Mouse (Mus musculus): ENCODE measurements around the gene Ralgapa2.

Gene Ralgapa2

GRCm38 (mm10) chr2:146222279-146223175 lies 289.6 kb downstream of the Ralgapa2 start:
- DNase-seq (ENCODE audit: low spot score in 2 of 2), result no peak

- no peak for DNase-seq (ENCODE audit: low spot score in 2 of 2)
Observed at GRCm38 (mm10) chr2:146221929-146222278, 290.2 kb downstream of the Ralgapa2 start.

DNA sequence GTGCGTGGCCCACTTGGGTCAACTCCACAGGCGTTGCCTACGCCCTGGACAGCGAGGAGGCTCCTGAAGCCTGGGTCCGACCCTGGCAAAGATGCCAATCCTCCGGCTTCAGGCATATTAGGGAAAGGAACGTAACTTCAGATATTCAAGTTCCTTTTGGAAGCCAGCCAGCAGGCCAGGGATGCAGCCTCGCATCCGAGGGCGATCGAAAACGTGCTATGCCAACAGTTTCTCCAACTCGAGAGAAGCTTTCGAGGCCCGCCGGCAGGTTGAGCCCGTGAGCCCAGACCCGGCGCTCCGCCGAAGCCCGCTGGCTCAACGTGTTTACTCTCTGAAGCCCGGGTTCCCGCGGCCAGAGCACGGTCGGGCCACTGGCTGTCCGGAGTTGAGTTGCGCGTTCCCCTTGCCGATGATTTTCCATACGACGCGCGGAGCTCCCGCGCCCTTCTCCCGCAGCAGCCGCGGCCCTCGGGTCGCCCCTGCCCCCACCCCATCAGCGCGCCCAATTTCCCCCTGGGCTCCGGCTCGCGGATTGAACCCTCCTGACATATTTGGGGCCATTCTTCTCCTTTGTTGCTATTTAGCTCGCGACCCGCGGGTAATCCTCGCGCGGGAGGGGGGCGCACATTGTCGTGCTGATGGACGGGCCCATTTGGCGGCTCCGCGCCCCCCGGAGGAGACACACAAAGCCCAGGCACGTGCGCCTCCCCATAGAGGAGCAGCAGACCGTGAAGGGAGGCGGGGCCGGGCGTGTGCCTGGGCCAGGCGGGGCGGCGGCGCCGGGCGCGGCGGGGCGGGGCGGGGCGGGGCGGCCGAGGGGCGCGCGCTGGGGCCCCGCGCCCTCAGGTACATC lies 290.8 kb downstream of the Ralgapa2 start, which contains the start of gene Insm1:
TSS of gene Insm1 (plus strand) at position 846 of the 853 bp plus-strand sequence.
- DNase-seq (ENCODE audit: low spot score in 2 of 2), result no peak

DNA sequence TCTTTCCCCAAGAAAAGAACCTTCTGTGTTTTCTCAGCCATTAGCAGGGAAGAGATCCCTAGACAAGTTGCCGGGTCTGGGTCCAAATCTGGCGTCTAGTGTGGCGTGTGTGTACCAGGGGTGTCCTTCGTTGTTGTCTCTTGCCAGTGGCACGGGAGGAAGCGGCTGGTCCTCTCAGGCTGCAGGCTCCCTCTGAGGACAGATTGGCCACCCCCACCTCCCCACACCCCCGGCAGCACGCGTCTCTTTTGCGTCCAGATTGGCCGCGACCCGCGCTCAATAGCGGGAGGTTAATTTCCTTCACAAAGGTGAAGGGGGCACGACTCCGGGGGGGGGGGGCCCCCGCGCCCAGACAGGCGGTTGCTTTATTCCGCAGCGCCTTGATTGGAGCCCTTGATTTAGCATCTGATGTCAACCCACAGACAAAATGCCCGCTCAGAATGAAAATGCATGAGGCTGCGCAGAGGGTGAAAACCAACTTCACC lies 291.5 kb downstream of the Ralgapa2 start:
- no peak for DNase-seq (ENCODE audit: low spot score in 2 of 2)

- DNase-seq (ENCODE audit: low spot score in 2 of 2), result no peak
Observed at GRCm38 (mm10) chr2:146219791-146220190, 292.4 kb downstream of the Ralgapa2 start.

DNA sequence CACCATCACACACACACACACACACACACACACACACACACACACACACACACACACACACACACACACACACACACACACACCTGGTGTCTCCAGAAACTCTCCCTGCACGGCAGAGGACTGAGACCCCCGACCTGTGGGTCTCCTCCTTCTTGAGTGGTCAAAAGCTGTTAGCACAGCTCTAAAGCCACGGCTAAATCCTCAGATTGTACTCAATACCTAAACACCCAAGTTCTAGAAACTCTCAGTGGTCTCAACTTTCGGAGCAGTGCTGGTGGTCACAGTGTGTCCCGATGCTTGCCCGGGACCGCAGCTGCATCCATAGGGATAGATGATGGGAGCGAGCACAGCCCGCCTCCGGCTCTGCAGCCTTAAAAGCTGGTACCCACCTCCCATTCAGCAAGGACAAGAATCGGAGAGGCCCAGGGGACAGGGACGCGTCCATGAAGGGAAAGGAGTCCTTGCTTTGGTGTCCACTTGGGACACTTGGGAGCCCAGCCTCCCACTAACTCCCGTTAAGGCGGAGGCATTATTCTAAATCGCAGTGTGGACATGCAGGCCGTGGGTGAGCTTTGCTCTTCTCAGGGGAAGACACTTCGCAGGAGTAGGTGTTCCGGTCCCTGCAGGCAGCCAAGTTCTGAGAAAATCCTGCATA lies 293.1 kb downstream of the Ralgapa2 start:
- DNase-seq (ENCODE audit: low spot score in 2 of 2), result no peak

- no peak for DNase-seq (ENCODE audit: low spot score in 2 of 2)
Observed at GRCm38 (mm10) chr2:146218161-146218691, 293.9 kb downstream of the Ralgapa2 start.

- no peak for DNase-seq (ENCODE audit: low spot score in 2 of 2)
Observed at GRCm38 (mm10) chr2:146217227-146217980, 294.7 kb downstream of the Ralgapa2 start.

- no peak for DNase-seq (ENCODE audit: low spot score in 2 of 2)
Observed at GRCm38 (mm10) chr2:146216111-146217064, 295.8 kb downstream of the Ralgapa2 start.

GRCm38 (mm10) chr2:146214715-146215114 lies 297.4 kb downstream of the Ralgapa2 start:
- DNase-seq (ENCODE audit: low spot score in 2 of 2), result no peak

GRCm38 (mm10) chr2:146210968-146211367 lies 301.2 kb downstream of the Ralgapa2 start:
- DNase-seq (ENCODE audit: low spot score in 2 of 2), result no peak

GRCm38 (mm10) chr2:146197947-146198346 lies 314.2 kb downstream of the Ralgapa2 start:
- DNase-seq (ENCODE audit: low spot score in 2 of 2), result no peak

- no peak for DNase-seq (ENCODE audit: low spot score in 2 of 2)
Observed at GRCm38 (mm10) chr2:146196126-146196525, 316.0 kb downstream of the Ralgapa2 start.
